Mouse (Mus musculus) lung, postnatal 0 days (tissue): ENCODE results near the gene Rbpjl. TPM values are rescaled to one million over a fixed set of nuclear protein-coding genes. Genes with fewer than 3 reads are reported as not detected.

Experiments used
- ATAC-seq: fragments of 200-750 bp; cut with Nextera tagmentation; 2 replicates; pipeline ENCODE4 v1.8.0; 2017; ENCODE audit warnings: moderate library complexity
- DNase-seq: peaks from one replicate; pipeline ENCODE4 v3.0.0-alpha.2; 2016; ENCODE audit warnings: low spot score
- H3K27ac ChIP-seq: fragments of 300-500 bp; sonication (generic); 2 replicates; pipeline ENCODE4 v1.5.1; 2014; ENCODE audit warnings: antibody characterized with exemption, mild to moderate bottlenecking, low read length, mixed read lengths
- H3K27me3 ChIP-seq: fragments of 300-500 bp; sonication (generic); replicated peaks from 2 replicates; pipeline ENCODE4 v1.6.1; 2014; ENCODE audit warnings: low read length, mixed read lengths; ENCODE audit not compliant: insufficient read depth
- H3K36me3 ChIP-seq: fragments of 300-500 bp; sonication (generic); 2 replicates; pipeline ENCODE4 v1.6.1; 2014; ENCODE audit warnings: low read length, mixed read lengths; ENCODE audit not compliant: insufficient read depth
- H3K4me1 ChIP-seq: fragments of 300-500 bp; sonication (generic); 2 replicates; pipeline ENCODE4 v1.6.1; 2014; ENCODE audit warnings: antibody characterized with exemption, low read depth, low read length, mixed read lengths; ENCODE audit not compliant: insufficient read depth
- H3K4me2 ChIP-seq: fragments of 300-500 bp; sonication (generic); replicated peaks from 2 replicates; pipeline ENCODE4 v1.6.1; 2014; ENCODE audit warnings: low read depth, mild to moderate bottlenecking, low read length, moderate library complexity, mixed read lengths
- H3K4me3 ChIP-seq: fragments of 300-500 bp; sonication (generic); 2 replicates; pipeline ENCODE4 v1.5.1; 2014; ENCODE audit warnings: low read depth, low read length
- H3K9ac ChIP-seq: fragments of 300-500 bp; sonication (generic); replicated peaks from 2 replicates; pipeline ENCODE4 v1.6.1; 2014; ENCODE audit warnings: low read depth, mild to moderate bottlenecking
- H3K9me3 ChIP-seq: fragments of 300-500 bp; sonication (generic); 2 replicates; pipeline ENCODE4 v1.6.1; 2016; ENCODE audit warnings: low read length, mixed read lengths
- CTCF ChIP-seq: IDR thresholded peaks from 2 replicates; pipeline ENCODE4 v1.5.1; 2016; ENCODE audit warnings: antibody characterized with exemption, mild to moderate bottlenecking
- EP300 ChIP-seq: IDR thresholded peaks from 2 replicates; pipeline ENCODE4 v1.6.1; 2016; ENCODE audit warnings: antibody characterized with exemption, mild to moderate bottlenecking, control low read depth
- WGBS: fragments of 180-500 bp; shearing (Covaris S2); extraction: QIAGEN DNeasy Blood & Tissue Kit; methylation state at CpG from one replicate; pipeline ENCODE4 v1.1.7; 2014; 5-methylcytosine and 5-hydroxymethylcytosine counted together
- polyA plus RNA-seq: library from polyadenylated mRNA; unstranded; fragments of >200 nt; fragmentation: Nextera tagmentation; extraction: Ambion mirVana; gene quantifications from 2 replicates; pipeline ENCODE4 v1.2.1, GENCODE M21; 2015

The Rbpjl gene
- polyA plus RNA-seq, 1 experiment from 2014 or later = 29.7 TPM

DNA sequence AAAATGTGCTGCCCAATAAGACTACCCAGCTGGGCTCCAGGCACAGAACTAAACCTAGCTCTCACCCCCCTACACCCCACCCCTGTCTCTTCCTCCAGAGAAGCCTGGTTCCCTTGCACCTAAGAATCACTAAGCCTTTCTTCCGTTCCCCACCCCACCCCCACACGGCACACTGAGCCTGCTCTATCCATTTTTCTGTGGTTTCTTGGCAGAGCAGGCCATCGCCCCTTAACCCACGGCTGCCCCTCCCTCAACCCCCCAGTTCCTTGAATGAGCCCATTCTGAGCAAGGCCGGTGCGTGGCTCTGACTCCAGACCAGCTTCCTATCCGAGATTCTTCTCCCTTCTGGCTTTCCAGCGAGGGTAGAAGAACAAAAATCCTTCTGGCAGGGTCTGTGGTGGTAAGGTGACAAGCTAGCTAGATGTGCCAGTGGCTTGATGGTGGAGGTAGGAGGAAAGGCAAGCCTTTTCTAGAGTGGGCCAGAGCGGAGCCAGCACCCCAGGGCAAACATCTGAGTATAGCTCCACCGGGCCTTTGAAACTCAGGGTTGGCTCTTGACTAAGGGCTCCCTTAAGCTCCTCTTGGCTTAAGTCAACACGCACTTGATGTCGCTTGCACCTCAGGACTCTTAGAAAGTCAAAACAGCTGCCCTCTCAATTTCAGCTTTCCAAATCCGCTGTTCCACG is 598 bp downstream of the Rbpjl start:
- H3K9ac ChIP-seq = no peak overlapping the region
- peak overlapping the region; percentile 70 for H3K4me2 ChIP-seq
- WGBS = 15% methylated on average over 14 of the region's 14 CpGs
- peaks cover 14% of the 10 kb centered on the region for H3K27me3 ChIP-seq
- no peak for DNase-seq
- H3K9me3 ChIP-seq = no peaks in the 10 kb centered on the region
- peak overlapping the region; percentile 85 for H3K27ac ChIP-seq
- TF ChIP-seq CTCF = no peak
- no peak for TF ChIP-seq EP300
- no peaks in the 10 kb centered on the region for H3K36me3 ChIP-seq
- peak overlapping the region; percentile 14 for H3K4me3 ChIP-seq
- H3K4me1 ChIP-seq = peaks cover 7% of the 10 kb centered on the region; the same call in 1 of the 2 replicates
- ATAC-seq = peak; percentile 80

DNA sequence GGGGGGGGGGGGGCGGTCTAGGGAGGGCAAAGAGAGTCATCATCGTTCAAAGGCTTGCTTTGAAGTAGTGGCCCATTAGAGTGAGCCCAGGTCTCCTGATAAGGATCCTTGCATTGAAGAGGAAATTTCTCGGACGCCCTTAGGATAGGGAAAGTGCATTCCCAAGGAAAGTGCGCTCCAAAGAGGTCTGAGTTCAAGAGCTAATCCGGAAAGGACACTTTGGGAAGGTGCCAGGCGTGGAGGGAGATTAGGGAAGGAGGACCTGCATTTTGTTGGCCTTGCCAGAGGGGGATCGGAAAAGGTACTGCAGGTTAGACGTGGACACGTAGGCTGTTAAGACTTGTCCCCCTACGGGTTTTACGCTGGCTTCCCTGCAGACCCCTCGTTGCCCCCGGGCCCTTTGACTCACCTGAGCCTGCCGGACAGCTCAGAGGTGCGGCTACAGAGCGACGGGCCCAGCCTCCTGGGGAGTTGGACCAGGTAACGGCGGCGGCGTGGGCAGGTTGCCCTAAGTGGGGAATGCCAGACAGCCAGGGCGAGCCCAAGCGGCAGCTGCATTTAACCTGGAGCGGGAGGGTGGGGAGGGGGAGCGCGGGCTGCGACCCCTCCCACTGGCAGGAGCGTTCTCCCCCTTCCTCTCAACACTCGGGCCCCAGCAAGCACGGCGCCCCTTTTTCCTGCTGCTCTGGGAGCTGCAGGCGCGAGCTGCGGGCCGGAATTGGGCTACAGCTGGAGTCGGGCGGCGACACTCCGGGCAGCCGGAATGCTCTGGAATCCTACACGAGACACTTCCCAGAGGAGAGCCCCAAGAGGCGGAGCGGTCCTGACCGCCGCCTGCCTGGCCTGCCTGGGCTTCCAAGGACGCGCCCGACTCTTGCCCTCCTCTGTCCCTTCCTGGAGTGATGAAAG is 1.4 kb downstream of the Rbpjl start:
- no peak for TF ChIP-seq CTCF
- TF ChIP-seq EP300 = peak; percentile 90
- Histone ChIP-seq H3K4me2 (peak overlapping the region; percentile 70), H3K4me3 (peak overlapping the region; percentile 39), H3K27ac (peak overlapping the region; percentile 93), H3K36me3 (no peaks in the 10 kb centered on the region), H3K4me1 (peaks cover 7% of the 10 kb centered on the region; the same call in 1 of the 2 replicates), H3K9me3 (no peaks in the 10 kb centered on the region), H3K27me3 (peaks cover 14% of the 10 kb centered on the region), H3K9ac (peak overlapping the region; percentile 43; the same call in 1 of the 2 replicates)
- DNase-seq = peak; percentile 91
- ATAC-seq = peak; percentile 90
- WGBS = 1% methylated on average over 47 of the region's 49 CpGs

DNA sequence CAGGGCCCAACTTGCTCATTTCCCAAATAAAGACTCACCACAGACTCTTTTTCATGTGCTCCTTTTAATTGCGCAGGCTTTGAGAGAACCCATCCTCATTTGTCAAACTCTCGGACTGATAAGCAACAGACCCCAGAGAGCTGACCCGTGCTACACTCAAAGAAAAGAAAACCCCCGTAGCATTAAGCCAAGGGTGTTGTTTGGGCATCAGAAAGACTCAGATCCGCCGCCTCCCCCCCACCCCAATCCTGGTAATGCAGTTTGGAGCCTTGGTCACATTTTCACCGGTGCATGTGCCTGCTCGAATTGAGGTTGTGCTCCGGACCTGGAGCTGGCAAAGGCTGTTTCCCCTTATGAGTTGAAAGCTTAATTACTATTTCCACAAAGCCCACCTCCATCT is 2.1 kb downstream of the Rbpjl start, which contains the start of gene Matn4:
Gene Matn4, minus strand, starts transcription at position 101 of the 400 bp plus-strand sequence.
- peaks cover 7% of the 10 kb centered on the region; the same call in 1 of the 2 replicates for H3K4me1 ChIP-seq

GRCm38 (mm10) chr2:164405519-164405918 is 2.6 kb downstream of the Rbpjl start:
- peak overlapping the region; percentile 93 for H3K27ac ChIP-seq
- no peak for TF ChIP-seq EP300
- TF ChIP-seq CTCF = no peak
- 0 out of 2 replicates have a peak overlapping the region, but pooled peaks have one; percentile 20 for H3K9ac ChIP-seq
- H3K4me2 ChIP-seq = peak overlapping the region; percentile 70
- peak; percentile 53 for DNase-seq
- WGBS = 33% methylated on average over 5 of the region's 5 CpGs
- H3K4me1 ChIP-seq = peaks cover 7% of the 10 kb centered on the region; the same call in 1 of the 2 replicates
- no peaks in the 10 kb centered on the region for H3K36me3 ChIP-seq
- ATAC-seq = no peak
- peaks cover 11% of the 10 kb centered on the region for H3K27me3 ChIP-seq
- H3K4me3 ChIP-seq = peak overlapping the region; percentile 39; the same call in 1 of the 2 replicates
- no peaks in the 10 kb centered on the region for H3K9me3 ChIP-seq

More for the DNA sequence above, 2.1 kb downstream of the Rbpjl start, which contains the start of gene Matn4:
- Histone ChIP-seq H3K4me3 (peak within 1 kb of the TSS; percentile 39), H3K27me3 (peaks cover 14% of the 10 kb centered on the region), H3K27ac (peak within 1 kb of the TSS; percentile 93), H3K36me3 (no peaks in the 10 kb centered on the region), H3K4me2 (peak within 1 kb of the TSS; percentile 70), H3K9ac (peak within 1 kb of the TSS; percentile 43; the same call in 1 of the 2 replicates), H3K9me3 (no peaks in the 10 kb centered on the region)
- DNase-seq (no peak), ATAC-seq (no peak)
- WGBS = 9% methylated on average over 9 of the region's 9 CpGs
- TF ChIP-seq EP300 (no peak), CTCF (no peak)

DNA sequence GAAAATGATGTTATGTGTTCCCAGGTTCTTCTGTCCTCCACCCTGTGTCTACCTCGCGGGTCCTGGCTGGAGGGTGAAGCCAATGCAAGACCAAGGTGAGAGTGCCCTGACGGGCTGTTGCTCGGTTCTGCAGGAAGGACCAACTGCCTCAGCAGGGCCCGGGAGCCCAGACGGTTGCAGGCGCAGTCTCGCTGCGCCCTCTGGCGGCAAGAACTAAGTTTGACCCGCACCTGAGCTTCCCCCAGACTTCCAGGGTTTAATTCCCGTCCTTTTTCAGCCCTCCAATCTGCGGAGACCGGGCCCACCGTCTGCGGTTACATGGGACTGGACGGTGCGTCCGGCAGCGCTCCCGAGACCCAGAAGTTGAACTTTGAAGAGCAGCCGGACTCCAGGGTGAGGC is 4.8 kb downstream of the Rbpjl start:
- H3K27me3 ChIP-seq = no peaks in the 10 kb centered on the region
- ATAC-seq (no peak), DNase-seq (peak; percentile 81)
- WGBS = 1% methylated on average over 22 of the region's 22 CpGs
- no peak overlapping the region for H3K4me3 ChIP-seq
- no peak overlapping the region for H3K9ac ChIP-seq
- H3K4me1 ChIP-seq = peaks cover 7% of the 10 kb centered on the region; the same call in 1 of the 2 replicates
- H3K27ac ChIP-seq = no peak overlapping the region
- no peaks in the 10 kb centered on the region for H3K36me3 ChIP-seq
- H3K4me2 ChIP-seq = no peak overlapping the region
- no peaks in the 10 kb centered on the region for H3K9me3 ChIP-seq
- TF ChIP-seq CTCF (peak; percentile 91), EP300 (no peak)

DNA sequence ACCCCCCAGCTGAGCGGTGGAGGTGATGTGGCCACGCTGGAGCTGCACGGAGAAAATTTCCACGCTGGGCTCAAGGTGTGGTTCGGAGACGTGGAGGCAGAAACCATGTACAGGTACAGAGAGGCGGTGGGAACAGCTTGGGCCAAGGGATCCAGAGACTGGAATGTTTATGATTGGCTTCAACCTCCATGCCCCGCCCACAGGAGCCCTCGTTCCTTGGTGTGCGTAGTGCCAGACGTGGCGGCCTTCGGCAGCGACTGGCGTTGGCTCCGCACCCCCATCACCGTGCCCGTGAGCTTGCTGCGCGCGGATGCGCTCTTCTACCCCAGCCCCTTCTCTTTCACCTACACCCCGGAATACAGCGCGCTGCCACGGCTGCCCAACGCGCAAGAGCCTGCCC is 11.2 kb downstream of the Rbpjl start:
- ATAC-seq = peak; percentile 63
- Histone ChIP-seq H3K9ac (no peak overlapping the region), H3K36me3 (no peaks in the 10 kb centered on the region), H3K27ac (no peak overlapping the region), H3K4me1 (no peaks in the 10 kb centered on the region), H3K9me3 (no peaks in the 10 kb centered on the region), H3K27me3 (no peaks in the 10 kb centered on the region), H3K4me2 (peak overlapping the region; percentile 27; the same call in 1 of the 2 replicates), H3K4me3 (no peak overlapping the region)
- 24% methylated on average over 28 of the region's 28 CpGs for WGBS
- DNase-seq = no peak
- TF ChIP-seq EP300 = no peak
- TF ChIP-seq CTCF = no peak
